Mouse (Mus musculus) kidney, adult 8-10 months (tissue): ENCODE results near the gene Tmem53.

Experiments used
- DNase-seq, 2 experiments: peaks; one replicate each; pipeline ENCODE4 v3.0.0; 2022

Tmem53 gene

DNA sequence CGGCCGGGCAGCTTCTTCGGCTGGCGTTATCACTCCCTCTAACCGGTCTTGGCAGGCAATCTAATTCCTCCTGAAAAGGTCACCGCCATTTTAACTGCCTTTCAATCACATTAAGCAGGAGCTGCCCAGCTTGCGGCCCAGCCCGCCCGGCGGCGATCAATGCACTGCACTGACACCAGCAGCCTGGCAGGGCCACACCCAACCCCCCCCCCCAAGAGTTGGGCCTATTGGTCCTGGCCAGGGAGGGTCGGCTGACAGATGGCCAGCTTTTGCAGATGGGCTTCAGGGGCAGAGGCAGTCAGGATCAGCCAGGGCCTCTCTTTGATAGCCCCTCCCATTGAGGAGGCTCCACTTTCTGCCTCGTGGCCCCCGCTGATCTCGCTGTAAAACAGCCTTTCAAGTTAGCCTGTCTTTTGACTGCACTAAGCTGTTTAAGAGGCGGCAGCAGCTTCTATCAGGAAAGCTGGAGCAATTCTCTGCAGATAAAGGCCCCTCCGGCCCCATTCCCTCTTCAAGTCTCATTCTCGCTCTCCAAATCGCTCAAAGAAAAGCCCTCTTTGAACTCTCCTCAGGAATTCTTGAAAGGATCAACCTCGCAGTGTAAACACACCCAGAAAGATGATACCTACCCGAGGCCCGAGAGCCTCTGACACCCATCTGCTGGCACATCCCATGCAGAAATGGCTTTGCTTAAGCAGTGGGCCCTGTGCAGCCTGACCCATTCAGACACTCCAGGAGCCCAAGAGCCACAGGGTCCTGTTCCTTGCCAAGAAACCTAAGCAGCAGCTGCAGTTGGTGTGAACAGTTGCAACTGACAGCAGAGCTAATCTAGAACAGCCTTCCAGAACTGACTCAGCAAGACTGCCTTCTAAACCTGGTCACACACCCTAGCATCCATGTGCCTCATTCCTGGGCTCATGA lies 31.8 kb downstream of the Tmem53 start:
- no peak for DNase-seq

DNA sequence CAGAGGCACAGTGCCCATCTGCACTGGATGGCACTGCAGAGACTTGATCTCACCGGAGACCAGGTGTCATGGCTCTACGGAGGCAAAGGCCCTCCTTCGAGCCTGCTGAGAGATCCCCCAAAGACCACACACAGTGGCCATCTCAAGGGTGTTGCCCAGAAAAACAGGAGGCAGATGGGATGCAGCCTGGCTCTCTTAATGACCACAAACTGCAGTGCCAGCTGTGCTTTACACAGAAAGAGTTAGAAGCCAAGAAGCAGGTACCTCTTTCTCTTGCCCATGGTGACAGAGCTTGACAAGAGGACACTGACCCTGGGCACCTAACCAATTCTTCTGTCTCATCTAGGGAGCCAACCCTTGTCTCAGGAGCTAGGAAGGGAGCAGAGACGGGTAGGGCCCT lies 32.6 kb downstream of the Tmem53 start:
- no peak for DNase-seq

GRCm38 (mm10) chr4:117288277-117288926 lies 36.7 kb downstream of the Tmem53 start:
- no peak for DNase-seq

DNA sequence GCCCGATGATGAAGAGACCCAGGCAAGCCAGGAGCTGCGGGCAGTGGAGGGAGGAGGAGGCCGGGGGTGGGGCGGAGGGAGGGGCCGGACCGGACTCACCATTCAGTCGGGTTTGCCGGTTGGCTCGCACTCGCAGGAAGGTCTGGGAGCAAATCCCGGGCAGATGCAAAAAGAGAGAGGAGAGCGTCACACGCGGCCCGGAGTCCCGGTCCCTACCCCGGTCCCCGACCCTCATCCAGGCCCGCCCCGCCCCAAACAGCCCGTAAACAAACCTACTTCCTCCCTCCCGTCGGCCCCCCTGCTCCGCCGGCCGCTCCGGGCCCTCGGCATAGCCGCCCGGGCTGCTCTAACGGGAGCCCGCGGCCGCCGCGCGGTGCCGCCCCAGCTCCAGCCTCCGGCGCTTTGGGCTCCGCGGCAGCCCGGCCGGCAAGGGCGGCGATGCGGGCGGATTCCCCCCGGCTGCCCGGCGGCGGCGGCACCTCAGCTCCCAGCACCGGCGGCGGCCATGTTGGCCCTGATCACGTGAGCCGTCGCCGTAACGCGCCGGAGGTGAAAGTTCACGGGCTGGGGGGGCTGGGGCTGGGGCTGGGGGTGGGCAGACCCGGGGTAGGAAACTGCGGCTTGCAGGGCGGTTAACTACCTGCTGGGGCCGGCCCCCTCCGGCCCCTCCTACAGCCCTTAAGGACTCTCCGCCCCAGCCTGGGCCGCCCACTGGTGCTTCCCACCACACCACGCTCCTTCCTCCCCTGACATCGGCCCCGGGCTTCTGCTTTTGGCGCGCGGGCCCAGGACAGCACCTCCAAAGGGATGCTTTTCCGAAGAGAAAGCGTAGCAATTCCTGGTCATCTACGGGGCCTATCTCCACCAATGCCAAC lies 37.4 kb downstream of the Tmem53 start:
- peak; percentile 66 to 72 for DNase-seq

DNA sequence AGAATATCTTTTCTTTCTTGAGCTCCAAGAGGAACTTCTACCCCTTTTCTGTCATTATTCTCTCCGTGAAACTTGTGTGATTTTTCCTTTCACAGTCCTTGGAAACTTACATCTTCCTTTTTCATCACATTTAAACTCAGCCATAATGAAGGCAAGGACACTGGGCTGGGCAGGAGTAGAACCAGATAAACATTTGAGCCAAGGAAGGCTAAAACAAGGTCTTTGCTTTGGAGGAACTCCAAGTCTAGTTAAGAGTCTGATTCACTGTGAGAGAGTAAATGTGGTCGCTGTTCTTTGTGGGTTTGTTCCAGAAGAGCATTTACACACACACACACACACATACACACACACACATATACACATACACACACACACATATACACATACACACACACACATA lies 39.9 kb downstream of the Tmem53 start:
- no peak for DNase-seq

- no peak for DNase-seq
Measured at GRCm38 (mm10) chr4:117296849-117297593, 45.3 kb downstream of the Tmem53 start.

DNA sequence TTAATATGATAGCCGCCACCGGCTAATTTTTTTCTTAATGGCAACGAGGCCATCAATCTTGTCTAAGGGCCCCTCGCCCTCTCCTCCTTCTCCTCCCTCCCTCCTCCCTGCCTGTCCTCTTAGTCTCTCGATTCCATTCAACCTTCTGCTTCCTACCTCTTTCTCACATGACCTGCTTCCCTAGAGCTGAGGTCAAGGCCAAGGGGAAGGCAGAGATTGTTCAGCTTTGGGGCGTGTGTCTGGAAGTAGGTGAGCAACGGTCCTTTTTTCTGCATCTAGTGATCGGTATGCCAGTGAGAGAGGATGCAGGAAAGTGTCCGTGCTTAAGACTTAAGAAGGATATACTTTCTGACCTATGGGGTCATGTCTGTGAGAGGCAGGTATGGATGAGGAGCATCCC lies 46.1 kb downstream of the Tmem53 start:
- DNase-seq = no peak

- no peak for DNase-seq
Measured at GRCm38 (mm10) chr4:117299921-117300320, 48.2 kb downstream of the Tmem53 start.

DNA sequence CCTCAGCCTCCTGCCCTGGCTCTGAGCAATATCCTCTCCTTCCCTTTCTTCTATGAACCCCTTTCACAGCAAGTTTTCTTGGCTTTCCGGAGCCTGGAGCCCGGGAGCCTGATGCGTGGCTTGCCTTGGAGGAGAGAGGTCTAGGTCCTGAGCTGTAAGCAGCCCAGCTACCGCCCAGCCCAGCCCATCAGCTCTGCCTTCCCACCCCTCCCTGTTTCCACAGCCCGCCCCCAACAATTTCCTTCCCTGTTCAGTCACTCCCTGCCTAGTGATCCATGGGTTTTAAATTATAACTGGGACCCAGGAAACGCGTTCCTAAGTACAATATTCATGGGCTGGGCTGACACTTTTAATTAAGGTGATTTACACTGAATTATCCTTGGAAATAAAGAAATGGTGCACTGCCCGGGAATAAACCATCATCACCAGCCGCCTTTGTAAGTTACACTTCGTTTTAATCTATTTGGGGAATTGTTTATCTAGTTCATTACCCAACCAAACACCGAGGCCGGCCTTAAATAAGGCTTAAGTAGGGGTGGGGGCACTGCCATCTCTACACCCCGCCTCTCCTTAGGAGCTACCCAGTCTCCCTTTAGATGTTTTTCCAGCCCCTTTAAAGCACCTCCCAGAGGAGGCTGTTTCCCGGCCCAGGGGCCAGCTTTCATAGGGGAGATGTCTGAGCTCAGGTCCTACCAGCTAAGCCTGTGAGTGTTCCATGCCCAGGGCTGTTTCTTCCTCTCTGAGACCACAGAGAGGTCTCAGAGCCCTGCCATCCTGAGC lies 50.5 kb downstream of the Tmem53 start:
- DNase-seq = no peak

DNA sequence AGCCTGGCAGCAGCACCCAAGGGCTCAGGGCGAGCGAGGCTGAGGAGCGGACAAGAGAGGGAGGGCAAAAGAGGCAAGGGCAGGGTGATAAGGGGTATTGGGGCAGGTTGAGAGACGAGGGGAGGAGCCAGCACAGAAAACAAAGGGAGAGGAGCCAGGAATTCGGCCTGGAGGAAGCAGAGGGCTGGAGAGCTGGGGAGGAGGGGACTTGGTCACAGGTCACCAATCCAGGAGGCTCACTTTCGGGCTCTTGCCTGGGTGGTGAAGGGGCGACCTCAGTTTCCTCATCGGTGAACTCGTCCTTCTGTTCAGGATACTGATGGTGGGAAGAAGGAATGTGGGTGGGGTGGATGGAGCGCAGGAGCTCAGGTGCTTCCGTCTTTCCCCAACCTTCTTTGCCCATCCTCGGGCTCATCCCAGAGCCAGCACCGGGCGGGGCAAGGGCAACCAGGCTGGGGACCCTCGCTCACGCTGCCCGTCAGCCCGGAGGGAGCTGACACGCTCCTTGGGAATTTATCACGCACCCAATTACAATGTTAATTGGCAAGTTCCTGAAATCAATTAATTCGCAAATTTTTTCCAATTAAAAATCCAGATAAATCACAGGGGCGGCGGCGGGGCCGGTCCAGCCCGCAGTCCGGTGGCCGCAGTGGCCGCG lies 52.0 kb downstream of the Tmem53 start:
- DNase-seq = no peak

DNA sequence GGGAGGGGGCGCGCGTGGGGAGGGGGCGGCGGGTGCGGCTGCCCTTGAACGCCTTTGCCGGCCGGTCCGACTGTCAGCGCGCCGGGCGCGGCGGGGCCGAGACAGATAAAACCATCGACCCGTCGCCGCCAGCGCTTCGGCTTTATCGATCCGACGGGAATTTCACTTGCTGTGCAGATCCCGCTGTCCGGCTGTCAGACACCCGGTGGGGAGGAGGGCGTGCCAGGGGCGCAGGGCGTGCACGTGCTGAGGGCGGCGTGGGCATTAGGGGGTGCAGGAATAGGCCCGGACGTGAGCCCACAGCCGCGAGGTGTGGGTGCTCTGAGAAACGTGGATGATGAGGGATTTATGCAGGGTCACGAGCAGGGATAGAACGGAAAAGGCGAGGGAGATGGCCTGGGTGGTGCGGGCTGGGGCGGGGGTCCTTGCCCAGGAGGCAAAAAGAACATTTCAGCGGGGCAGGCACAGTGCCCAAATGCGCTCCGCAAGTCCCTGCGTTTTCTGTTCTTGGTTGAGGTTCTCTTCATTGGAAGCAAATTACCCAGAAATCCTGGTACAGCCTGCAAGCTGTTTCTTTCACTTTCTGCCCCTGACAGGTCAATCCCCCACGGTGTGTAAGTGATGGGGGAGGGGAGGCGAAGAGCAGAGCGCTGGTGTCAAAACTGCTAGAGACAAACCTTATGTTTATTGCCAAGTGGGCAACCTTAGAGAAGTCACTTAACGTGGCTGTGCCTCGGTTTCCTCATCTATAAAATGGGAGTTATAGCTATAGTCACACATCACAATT lies 52.7 kb downstream of the Tmem53 start:
- DNase-seq = no peak

DNA sequence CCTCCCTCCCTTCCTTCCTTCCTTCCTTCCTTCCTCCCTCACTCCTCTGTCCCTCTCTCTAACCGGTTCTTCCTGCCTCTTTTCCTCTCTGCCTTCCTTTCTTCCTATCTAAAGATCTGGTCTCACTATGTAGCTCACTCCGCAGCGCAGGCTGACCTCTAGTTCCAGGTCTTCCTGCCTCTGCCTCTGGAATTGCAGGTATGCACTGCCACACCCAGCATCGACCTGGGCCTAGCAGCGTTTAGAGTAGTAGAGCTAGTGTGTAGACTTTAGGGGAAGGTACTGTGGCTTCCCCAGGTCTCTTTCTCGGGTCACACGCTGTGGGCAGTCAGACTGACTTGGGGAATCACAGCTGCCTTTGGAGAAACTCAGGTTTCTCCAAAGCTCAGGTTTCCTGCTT lies 53.7 kb downstream of the Tmem53 start:
- DNase-seq = no peak

DNA sequence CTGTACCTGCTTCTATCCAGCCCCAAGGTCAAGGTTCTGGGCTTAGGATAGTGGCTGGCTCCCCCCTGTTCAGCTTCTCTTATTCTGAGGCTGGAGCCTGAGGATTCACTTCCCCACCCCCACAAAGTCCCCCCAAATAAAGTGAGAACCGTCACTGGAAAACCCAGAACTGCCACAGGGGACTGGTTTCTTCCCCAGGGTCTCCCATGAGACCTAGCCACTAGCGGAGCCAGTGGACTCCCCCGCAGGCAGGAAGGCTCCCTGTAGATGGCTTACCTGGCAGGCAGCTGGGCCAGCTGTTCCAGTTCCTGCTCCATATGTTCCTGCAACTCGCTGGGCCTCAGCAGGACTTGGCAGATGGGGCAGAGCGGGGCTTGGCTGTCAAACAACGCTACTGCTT lies 55.5 kb downstream of the Tmem53 start:
- no peak for DNase-seq

GRCm38 (mm10) chr4:117309427-117309826 lies 57.7 kb downstream of the Tmem53 start:
- no peak for DNase-seq

DNA sequence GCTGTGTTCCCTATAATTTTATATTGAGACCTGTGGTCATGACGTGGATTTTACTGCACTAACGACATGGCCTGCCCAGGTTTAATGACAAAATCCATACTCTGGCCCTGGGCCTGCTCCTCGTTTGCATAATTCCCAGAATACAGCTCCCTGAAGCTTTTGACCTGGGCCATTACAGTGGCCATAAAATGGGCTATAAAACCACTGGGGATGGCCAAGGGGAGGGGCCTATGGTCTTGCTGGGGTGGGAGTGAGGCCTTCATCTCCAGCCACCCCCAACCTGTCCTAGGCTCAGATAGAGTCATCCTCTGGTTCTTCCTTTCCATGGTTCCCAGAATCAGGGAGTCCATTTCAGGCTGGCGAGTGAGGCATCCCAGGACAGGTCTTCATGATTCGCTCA lies 60.1 kb downstream of the Tmem53 start:
- no peak for DNase-seq

- no peak for DNase-seq
Measured at GRCm38 (mm10) chr4:117312416-117313084, 60.8 kb downstream of the Tmem53 start.

GRCm38 (mm10) chr4:117313085-117313424 lies 61.3 kb downstream of the Tmem53 start:
- no peak for DNase-seq

- no peak for DNase-seq
Measured at GRCm38 (mm10) chr4:117314849-117315500, 63.2 kb downstream of the Tmem53 start.

- no peak for DNase-seq
Measured at GRCm38 (mm10) chr4:117316800-117317199, 65.0 kb downstream of the Tmem53 start.
